Mouse (Mus musculus): ENCODE data around the gene Cbx5. TPM values are rescaled to one million over a fixed set of nuclear protein-coding genes. Genes with fewer than 3 reads are reported as not detected.
"Not testable (repeated sequence)": the region's sequence is repeated elsewhere in the genome, so short reads cannot be mapped to it uniquely, and the experiment has no call there.

Gene Cbx5
- total and polyA plus RNA-seq, 3 experiments = 4.4 to 80.2 (median 76.3) TPM

DNA sequence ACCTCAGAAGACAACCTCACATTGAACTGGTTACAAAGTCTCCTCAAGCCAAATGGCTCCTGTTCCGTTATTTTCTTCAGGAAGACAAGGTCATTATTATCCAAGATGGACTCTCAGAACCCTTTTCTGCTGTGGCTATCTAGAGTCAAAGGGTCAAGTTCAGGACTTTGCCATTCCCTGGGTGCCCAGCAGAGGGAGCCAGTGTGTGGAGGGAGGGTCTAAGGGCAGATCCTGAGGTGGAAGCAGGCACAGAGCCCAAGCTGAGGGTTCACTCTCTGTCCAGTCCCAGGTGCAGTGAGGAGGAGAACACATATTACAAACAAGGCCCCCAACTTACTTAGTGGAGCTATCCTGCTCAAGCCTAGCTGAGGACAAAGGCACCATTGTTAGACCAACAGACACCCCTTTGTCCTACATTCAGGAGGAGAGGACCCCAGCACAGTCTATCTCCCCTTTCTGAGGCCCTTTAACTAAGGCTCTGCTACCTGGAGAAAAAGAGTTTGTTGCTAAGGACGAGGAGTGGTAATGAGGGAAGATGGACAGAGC, 10.7 kb upstream of the Cbx5 start:
- DNase-seq = peak; percentile 83

DNA sequence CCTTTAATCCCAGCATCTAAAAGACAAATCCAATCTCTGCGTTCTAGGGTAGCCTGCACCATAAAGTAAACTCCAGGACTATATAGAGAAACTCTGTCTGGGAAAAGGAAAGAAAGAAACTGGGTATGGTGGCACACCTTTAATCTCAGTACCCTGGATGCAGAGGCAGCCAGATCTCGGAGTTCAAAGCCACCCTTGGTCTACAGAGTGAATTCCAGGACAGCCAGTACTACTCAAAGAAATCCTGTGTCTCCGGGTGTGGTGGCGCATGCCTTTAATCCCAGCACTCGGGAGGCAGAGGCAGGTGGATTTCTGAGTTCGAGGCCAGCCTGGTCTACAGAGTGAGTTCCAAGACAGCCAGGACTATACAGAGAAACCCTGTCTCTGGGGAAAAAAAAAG, 9.9 kb upstream of the Cbx5 start:
- not testable (repeated sequence) for DNase-seq

DNA sequence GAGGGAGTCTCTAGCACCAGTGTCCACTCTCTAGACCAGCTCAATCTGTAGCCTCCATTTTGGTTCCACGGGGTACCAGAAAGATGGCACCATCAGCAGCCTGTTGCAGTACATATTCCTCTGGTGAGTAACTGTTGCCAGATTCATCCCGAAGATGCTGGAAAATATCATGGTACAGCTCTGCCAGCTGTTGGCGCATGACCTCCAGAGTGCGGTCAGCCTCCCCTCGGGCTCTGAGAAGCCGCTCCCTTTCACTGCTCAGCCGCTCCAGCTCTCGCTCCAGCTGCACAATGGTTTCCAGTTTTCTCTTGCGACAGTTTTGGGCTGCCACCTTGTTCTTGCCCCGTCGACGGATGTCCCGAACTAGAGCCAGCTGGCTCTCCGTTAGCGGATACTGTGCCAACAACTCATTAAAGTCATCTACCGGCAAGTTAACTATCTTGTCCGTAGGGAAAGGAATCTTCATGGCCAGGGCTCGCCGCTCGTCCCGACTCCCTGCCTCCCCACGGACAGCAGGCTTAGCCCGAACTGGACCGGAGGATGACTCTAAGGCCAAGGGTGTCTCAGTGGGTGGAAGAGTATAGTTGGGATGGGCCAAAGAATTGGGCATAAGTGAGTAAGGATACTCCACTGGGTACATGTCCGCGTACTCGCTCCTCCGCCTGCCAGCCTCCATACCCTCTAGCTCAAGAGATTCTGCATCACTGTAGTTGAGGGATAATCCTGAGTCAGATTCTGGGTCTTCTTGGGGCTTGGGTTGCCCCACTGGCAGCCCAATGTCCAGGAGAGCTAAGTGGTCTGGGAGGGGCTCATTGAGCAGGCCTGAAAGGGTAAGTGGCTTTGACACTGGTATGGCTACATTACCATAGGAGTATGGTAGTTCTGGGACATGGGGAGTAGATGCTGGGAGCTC, 9.0 kb upstream of the Cbx5 start:
- peak; percentile 40 for DNase-seq

DNA sequence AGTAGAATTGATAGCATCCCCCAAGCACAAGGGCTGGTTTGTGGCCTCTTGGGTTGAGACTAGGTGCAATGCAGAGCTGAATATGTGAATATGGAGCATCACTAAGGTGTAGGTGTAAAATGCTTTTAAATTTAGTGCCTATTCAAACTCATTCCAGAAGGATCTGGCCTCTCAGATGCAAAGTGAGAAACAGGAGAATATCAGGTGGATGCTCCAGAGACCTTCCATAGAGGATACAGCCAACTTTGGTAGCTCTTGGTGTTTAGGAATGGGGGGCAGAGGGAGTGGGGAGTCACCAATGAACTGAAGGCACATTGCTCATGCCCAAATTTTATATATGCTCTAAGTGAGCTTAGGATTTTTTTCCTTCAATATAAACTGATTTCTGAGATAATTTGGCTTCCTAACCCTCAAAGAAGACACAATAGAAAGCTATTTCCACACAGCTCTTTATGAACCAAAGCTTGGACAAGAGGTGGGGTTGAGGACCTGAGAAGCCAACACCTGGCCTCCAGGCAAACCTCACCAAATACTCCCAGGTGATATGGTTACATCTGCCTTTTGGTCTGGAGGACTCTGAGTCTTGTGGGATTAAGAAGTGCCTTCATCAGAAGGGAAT, 8.3 kb upstream of the Cbx5 start:
- no peak for DNase-seq

DNA sequence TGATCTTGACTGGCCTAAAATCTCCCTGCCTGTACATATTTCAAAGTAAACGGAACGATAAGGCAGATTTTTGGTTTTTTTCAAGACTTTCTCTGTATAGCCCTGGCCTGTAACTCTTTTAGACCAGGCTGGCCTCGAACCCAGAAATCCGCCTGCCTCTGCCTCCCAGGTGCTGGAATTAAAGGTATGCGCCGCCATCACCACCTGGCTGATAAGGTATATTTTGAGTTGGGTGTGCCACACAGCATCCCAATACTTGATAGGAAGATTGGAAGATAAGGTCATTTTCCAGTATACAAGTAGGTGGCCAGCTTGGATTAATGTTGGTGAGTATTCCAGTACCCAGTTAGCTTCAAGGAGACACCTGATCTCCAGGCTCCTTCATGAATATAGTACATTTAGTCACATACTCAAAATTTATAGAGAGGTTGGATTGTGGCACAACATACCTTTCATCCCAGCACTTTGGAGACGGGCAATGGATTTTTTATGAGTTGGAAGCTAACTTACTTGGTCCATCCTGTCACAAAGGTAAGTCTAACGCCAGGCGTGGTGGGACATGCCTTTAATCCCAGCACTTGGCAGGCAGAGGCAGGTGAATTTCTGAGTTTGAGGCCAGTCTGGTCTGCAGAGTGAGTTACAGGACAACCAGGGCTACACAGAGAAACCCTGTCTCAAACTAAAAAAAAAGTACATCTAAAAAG, 7.6 kb upstream of the Cbx5 start:
- no peak for DNase-seq

DNA sequence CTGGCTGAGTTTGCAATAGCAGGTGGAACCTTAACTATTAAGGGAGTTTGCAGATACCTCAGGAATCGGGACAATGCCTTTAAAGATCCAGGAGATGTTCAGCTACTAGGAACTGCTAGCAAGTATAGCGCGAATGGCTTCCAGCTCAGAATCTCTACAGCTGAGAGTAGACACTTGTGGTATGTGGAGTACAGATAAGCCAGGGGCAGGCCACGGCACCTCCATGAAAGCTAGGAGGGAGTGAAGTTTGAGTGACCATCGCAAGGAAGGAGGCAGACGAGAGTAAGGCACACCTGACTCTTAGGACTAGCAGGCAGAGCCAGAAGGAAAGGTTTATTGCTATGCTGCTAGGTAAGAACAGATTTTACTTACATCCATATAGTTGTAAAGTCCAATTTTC, 6.0 kb upstream of the Cbx5 start:
- no peak for DNase-seq

DNA sequence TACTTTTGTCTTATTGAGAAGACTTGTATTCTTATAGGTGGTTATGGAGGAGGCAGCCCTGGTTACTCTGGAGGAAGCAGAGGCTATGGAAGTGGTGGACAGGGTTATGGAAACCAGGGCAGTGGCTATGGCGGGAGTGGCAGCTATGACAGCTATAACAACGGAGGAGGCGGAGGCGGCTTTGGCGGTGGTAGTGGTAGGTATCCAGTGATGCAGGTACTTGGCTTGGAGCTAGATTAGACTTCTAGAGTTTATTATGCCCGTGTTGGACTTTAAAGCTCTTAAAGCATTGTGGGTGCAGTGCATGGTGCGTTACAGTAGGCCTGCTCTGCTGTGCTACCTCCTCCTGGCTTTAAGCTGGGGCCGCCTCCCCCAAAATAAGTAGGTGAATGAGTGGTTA, 3.3 kb upstream of the Cbx5 start:
- no peak for DNase-seq

DNA sequence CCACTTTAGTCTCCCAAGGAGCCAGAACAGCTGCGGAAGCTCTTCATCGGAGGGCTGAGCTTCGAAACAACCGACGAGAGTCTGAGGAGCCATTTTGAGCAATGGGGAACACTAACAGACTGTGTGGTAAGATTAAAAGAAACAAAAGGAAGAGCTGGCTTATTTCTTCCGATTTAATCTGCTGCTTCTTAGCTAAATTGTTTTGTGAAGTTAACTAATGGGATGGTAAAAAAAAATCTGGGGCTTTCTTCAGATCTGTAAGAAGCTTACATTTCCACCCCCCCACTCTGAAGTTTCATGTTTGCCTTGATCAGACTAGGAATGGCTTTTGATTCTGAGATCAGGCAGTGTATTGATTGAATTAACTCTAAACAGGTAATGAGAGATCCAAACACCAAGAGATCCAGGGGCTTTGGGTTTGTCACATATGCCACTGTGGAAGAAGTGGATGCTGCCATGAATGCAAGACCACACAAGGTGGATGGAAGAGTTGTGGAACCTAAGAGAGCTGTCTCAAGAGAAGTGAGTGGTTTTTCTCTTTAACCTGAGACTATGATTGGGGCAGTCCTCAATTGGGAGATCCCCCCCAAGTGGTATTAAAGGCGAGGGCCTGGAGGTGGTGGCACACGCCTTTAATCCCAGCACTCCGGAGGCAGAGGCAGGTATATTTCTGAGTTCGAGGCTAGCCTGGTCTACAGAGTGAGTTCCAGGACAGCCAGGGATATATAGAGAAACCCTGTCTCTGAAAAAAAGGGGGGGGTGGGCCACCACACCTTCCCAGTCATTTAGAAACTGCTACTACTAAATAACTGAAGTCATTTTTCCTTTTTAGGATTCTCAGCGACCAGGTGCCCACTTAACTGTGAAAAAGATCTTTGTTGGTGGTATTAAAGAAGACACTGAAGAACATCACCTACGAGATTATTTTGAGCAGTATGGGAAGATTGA, 1.7 kb upstream of the Cbx5 start:
- not testable (repeated sequence) for DNase-seq

DNA sequence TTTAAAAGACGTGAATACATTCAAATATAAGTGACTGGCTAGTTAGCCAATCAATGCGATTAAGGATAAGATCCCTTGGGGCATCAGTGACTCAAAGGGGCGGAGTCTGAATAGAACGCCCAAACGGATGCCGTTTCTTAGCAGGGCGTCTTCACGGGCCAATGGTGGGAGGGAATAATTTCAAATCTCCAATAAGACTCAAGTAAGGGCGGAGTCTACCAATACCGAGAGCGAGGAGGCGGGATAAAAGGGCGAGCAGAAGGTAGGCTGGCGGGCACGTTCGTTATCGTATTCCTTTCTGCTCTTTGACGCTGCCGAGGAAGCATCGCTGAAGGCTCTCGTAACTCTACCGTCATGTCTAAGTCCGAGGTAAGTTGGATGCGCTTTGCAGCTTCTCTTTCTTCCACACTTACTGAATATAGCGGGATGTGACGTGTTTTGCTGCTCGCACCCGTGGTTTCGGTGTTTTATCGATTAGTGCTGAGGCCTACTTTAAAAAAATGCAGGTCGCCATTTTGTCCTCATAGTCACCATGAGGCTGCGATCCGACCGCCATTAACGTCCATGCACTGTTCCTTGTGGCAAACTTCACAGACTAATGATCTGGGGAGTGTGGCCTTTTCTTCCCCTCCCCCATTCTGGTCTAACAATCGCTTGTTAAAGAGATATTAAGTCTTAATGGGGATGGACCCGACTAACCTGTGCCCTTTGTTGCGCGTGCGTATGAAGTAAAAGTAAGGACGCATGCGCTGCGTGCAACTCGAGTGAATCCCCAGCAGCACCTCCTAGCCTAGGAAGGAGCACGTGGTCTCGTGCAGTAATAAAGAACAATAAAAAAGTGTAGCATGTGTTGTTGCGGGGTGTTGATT, 778 bp upstream of the Cbx5 start, which contains the start of gene Hnrnpa1:
TSS of gene Hnrnpa1 (plus strand) at position 273 of the 869 bp plus-strand sequence.
- DNase-seq = peak; percentile 94

DNA sequence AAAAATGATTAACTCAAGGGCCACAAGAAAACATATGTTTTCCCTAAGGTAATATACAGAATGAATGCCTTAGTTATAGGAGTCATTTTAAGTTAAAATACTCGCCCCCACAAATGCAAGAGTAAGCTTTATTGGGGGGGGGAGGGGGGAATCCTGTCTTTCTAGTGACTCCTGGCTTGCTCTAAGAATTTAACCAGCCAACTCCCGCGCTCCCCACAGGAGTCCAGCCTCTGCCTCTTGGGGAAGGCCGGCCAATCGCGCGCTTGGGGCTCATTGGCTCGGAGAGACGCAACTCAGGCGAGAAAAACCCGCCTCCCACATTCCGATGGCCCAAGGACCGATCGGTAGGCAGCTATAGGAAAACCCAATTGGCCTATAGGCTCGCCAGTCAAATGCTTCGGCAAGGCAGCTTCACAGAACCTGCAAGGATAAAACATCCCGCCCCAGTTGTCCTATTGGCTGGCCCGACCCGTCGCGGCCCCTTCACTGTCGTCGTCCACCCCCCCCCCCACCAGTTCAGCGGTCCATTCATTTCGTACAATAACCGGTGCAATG, 409 bp downstream of the Cbx5 start:
- DNase-seq = peak; percentile 95

DNA sequence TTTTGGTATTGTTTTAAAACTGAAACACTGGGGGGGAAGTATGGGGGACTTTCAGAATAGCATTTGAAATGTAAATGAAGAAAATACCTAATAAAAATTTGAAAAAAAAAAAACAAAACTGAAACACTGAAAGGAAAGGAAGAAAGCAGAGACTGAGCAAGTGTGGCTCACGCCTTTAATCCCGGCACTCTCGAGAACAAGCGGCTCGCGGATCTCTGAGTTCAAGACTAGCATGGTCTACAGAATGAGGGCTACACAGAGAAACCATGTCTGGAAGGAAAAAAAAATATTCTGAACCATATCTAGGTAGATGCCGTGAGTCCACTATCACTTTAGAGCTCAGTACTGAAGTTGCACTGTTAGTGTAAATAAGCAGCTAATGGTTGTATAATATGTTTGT, 2.3 kb downstream of the Cbx5 start:
- DNase-seq = no peak

DNA sequence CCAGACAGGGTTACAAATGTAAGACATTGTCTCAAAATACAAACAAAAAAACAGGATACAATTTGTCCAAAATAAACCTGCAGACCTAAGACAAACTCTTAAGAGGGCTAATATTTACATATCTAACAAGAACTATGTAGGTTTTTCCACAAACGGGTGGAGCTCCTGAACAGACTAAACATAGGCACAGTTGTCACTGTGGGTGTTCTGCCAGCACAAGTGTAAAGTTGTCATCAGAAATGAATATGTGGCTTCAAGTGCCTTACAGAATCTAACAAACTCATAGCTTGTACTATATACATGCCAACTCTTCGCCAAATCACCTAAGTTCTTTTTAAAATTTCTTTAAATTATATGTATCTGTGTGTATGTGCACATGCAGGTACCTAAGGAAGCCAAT, 6.5 kb downstream of the Cbx5 start:
- DNase-seq = no peak

DNA sequence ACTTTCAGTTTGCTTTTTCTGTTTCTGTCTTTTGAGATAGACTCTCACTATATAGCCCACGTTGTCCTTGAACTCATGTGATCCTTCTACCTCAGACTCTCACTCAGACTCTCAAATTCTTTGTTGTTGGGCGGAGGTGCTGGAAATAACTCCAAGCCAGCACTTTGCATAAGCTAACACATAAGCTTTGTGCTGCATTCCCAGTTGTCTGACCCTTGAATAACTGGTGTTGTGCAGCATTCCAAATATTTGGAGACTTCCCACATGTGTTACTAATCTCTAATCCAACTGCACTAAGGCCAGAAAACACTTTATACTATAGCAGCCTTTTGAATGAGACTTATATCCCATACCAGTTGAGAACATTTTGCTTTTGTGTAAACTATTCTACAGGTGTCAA, 10.7 kb downstream of the Cbx5 start:
- no peak for DNase-seq

DNA sequence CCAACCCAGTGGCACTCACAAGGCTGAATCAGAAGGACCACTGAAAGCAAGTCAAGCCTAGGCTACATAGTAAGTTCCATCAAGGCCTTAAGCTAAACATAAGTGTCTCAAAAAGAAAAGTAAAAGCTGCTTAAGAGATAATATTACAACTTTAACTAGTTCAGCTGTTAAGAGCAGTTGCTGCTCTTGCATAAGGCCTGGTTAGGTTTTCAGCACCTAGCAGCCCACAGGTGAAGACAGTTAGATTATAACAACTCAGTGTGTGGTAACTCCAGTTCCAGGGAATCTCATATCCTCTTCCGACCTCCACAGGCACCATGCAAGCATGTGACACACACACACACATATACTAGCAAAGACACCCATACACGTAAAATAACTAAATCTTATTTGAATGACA, 12.0 kb downstream of the Cbx5 start:
- no peak for DNase-seq

DNA sequence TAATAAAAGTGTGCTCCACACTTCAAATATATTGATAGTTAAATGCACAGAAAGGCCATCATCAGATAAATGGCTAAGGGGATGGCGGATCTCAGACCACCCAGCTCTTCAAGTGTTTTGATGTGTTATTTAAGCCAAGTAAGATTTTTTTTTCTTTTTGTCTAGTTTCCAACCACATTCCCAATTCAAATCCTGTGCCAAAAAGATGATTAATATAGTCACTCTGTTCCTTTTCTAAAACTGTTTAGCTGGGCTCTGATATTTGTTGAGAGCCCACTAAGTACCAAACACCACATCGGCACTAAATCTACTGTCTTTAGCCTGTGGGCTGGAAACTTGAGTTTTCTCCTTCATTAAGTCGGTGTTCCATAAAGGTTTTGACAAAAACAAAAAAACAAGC, 12.6 kb downstream of the Cbx5 start:
- no peak for DNase-seq

DNA sequence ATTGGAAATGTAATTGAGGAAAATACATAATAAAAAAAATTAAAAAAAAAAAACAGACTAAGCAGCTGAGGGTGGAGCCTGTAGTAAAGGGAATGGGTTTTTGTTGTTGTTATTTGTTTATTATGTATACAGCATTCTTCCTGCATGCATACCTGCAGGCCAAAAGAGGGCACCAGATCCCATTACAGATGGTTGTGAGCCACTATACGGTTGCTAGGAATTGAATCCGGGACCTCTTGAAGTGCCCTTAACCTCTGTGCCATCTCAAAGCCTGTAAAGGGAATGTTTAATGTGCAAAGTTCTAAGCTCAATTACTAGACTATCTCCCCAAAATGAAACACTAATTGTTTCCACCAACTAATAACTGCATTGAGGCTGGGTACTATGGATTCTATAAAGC, 15.5 kb downstream of the Cbx5 start:
- no peak for DNase-seq

DNA sequence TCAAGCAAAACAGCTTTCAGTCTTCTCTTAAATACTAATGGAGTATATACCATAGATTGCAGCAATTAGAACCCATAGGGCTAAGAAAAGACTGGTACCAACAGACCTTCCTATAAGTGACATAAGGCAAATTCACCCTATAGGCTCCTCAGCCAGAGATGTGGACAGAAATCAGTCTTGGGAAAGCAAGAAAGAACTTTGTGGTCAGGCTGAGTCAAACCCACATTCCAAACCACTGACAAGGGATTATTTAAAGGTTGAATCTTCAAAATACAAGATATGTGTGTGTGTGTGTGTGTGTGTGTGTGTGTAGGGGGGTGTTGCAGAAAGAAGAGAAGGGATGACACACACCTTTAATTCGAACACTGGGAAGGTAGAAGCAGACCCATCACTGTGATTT, 18.2 kb downstream of the Cbx5 start:
- DNase-seq = peak; percentile 64

DNA sequence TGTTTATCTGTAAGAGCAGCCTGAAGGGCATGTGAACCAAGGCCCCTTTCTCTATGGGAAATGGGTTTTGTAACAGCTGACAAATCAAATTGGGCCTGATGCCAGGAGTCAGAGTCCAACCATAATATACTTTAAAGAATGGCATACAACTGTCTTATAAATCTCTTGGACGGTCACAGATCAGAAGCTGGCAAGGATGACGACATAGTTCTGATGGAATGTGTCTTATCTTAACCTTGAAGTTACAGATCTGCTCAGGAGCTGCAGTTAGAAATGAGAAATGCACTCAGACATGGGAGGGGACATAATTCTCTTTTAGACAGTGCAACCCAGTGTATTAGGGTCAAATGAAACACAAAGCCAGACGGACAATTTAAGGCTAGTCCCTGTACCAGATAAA, 18.8 kb downstream of the Cbx5 start:
- peak; percentile 88 for DNase-seq

DNA sequence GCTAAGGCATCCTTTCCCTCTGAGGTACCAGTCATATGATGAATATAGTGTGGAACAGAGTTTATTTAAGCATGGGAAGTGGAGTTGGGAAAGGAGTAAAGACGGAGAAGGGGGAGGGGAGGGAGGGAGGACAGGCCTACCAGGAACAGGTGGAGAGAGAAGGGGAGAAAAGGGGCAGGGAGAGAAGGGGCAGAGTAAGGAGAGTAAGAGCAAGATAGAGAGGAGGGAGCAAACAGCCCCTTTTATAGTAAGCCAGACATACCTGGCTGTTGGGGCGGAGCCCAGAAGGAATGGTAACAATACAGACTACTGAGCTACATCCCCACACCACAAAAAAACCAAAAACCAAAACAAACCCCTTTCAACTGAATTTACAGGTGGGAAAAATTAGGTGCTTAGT, 23.6 kb downstream of the Cbx5 start:
- DNase-seq = no peak

Measured in adrenal gland, adult 2 months (tissue).